Mouse (Mus musculus): ENCODE data around the gene Tnpo1. TPM values are rescaled to one million over a fixed set of nuclear protein-coding genes. Genes with fewer than 3 reads are reported as not detected.
A peak's percentile ranks its signal among the peaks of the same experiment; 100 is the strongest.
"Not testable (repeated sequence)": the region's sequence is repeated elsewhere in the genome, so short reads cannot be mapped to it uniquely, and the experiment has no call there.

Gene Tnpo1
- polyA plus RNA-seq, 2 experiments from 2014 or later, result 26.7 to 38.3 TPM

- ATAC-seq, result no peak
Observed at GRCm38 (mm10) chr13:98883774-98884173, 42.4 kb downstream of the Tnpo1 start.

- no peak for ATAC-seq
Observed at GRCm38 (mm10) chr13:98881991-98882390, 44.2 kb downstream of the Tnpo1 start.

DNA sequence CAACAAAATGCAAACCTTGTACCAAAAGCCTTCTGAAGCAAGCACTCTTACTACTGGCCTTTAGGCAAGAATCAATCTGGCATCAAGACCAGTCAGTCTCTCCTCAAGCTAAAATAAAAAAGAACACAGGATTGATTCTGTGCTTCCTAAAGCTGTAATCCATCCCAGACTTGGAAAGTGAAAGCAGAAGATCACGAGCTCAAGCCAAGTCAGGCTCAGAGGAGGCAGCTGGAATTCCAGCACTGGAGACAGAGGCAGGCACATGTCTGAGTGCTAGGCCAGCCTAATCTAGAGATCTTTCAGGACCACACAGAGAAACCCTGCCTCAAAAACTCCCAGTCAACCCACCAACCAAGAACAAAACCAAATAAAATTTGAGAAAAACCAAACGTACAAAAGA is 45.8 kb downstream of the Tnpo1 start:
- no peak for ATAC-seq

DNA sequence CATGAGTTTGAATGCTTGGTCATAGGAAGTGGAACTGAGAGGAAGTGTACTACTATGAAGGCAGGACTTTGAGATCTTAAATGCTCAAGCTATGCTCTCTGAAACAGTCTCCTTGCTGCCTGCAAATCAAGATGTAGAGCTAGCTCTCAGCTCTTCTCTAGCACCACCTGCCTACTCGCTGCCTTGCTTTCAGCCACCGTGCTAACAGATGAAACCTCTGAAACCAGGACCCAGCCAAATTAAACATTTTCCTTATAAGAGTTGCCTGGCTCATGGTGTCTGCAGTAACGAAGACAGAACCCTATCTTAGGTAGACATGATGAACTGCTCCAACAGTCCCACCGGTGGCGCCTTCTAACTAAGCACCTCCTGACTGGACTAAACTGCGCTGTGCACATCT is 46.8 kb downstream of the Tnpo1 start:
- ATAC-seq, result no peak

GRCm38 (mm10) chr13:98877165-98877564 is 49.0 kb downstream of the Tnpo1 start:
- no peak for ATAC-seq

- ATAC-seq, result no peak
Observed at GRCm38 (mm10) chr13:98874727-98875126, 51.5 kb downstream of the Tnpo1 start.

GRCm38 (mm10) chr13:98872273-98872847 is 53.8 kb downstream of the Tnpo1 start:
- ATAC-seq, result no peak

DNA sequence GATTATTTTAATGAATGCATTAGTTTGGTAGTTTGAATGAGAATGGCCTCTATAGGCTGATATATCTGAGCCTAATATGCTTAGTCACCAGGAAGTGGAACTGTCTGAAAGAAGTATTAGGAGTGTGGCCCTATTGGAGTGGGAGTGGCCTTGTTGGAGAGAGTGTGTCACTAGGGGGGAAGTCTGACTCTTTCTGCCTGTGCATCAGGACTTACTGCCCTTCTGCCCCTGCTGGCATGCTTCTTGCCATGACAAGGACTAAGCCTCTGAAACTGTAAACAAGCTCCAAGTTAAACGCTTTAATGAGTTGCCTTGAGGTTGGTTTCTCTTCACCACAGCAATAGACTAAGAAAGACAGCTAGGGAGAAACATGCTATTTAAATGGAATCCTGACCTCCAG is 54.9 kb downstream of the Tnpo1 start:
- no peak for ATAC-seq

DNA sequence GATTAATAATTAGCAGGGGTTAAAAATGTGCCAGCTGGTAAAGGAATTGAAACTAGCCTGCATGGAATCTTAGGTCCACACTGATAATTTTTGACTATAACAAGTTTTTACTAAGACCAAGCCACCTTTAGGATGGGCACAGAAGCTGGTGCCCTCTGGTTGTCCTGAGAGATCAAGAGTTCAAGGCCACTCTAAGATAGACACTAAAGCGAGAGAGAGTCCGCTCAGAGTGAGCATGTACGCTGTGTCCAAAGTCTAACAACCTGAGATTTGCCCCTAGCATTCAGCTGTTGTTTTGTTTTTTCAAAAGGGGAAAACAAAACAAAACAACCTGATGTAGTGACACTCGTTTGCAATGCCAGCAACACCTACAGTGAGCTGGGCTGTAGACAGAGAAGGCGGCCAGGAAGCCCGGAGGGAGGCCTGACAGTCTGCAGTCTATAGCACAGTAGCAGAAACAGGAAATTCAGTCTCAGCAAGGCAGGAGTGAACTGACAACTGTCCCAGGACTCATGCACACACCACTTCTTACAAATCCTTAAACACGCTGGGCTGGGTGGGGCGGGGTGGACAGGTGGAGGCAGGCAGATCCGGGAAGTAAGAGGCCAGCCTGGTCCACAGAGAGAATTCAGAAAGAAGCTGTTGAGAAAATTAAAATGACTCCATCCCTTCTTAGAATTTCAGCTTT is 57.8 kb downstream of the Tnpo1 start:
- ATAC-seq, result no peak

- peak; percentile 89 for ATAC-seq
Observed at GRCm38 (mm10) chr13:98867810-98868209, 58.4 kb downstream of the Tnpo1 start.

DNA sequence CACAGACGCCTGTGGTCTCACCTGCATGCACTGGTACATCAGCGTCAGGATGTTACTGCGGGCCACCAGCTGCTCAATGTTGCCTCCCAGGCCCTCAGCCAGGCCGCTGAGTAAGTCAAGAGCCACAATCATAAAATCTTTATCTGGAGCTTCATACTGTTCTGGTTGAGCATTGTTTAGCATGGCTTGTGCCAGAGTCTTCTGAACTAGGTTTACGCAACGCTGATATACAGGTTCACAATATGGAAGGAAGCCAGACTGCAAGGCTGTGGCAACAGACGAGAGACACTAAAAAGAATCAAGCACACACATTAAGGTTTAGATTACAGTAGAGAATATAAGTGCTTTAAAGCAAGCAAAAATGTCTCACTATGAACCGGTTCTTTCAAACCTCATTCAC is 70.9 kb downstream of the Tnpo1 start:
- ATAC-seq, result no peak

DNA sequence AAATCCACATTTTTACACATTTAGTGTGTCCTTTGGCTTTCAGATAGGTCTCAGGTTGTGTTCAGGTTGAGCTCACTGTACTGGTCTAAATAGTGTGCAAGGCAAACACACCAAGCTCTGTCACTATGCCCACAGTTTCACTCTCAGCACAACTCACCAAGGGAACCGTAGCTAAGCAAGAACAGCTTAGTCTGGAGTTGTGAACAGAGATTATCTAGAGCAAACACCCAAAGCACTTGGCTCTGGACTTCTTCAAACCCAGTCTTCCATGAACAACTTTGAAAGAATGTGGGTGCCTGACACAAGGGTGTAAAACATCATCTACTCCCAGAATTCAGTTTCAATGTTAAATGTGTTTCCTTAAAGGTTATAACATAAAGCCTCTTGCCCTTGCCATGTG is 80.4 kb downstream of the Tnpo1 start:
- no peak for ATAC-seq

DNA sequence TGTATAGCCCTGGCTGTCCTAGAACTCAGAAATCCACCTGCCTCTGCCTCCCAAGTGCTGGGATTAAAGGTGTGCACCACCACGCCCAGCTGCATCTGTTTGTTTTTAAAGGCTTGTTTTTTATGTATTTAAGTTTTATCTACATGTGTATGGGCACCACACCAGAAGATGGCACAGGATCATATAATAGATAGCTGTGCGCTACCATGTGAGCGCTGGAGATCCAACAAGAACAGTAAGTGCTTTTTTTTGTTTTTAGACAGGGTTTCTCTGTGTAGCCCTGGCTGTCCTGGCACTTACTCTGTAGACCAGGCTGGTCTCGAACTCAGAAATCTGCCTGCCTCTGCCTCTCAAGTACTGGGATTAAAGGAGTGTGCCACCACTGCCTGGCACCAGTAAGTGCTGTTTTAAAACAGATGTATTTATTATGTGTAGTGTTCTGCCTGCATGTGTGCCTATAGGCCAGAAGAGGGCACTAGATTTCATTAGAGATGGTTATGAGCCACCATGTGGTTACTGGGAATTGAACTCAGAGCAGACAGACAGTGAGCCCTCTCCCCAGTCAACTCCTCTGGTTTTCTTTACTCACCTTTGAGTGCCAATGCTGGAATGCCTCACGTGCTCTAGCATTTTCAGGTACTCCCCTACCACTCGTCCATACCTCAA is 89.6 kb downstream of the Tnpo1 start:
- no peak for ATAC-seq

DNA sequence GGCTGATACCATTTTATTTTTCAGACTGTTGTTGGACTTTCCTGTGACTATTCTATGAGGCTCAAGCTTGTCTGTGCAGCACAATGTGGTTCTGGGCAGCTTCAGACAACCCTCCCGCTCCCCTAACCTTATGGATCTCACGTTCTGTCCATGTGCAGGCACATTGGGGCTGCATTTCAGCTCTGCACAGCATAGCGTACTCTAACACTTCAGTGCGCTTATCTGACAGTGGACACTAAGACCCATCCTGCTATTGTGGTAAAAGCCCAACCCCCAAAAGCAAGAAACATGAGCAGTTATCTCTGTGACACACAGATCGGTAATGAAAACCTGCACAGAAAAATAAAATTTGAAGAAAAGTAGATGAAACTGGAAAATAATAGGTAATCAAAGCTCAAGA is 90.4 kb downstream of the Tnpo1 start:
- ATAC-seq, result no peak

DNA sequence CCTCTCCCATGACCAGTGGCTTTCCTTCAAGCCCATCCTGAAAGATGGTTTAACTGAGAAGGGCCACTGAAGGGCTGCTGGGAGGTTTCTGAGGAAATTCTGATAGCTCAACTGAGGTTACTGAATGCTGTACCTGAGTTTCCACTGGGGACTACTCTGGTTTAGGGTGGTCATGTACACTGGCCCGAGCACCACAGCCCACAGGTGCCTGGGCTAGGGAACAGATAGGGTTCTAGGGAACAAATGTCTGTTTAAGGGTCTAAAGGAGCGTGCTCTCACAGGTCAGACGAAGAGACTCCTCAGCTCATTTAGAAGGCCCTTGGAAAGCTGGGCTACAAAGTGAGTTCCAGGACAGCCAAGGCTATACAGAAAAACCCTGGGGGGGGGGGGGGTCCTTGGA is 91.5 kb downstream of the Tnpo1 start:
- no peak for ATAC-seq

DNA sequence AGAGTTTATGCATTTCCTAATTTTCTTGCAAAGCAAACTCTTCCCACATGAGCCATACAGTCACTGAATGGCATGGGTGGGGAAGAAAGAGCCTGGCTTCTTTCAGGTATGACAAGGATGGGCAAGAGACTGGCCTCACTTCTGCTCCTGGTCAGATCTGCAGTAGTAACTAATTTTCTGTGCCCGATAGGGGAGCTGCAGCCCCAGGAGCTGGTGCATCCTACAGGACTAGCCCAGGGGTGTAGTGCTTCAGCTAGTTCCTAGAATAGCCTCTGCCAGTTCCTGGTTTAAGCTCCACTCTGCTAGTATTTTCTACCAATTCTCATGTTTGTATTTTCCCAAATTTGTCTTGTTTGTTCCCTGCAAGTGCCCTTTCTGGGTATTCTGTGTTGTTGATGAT is 92.0 kb downstream of the Tnpo1 start:
- no peak for ATAC-seq

- peak; percentile 41 for ATAC-seq
Observed at GRCm38 (mm10) chr13:98832451-98833450, 93.4 kb downstream of the Tnpo1 start.

- not testable (repeated sequence) for ATAC-seq
Observed at GRCm38 (mm10) chr13:98829026-98829425, 97.2 kb downstream of the Tnpo1 start.

- ATAC-seq, result no peak
Observed at GRCm38 (mm10) chr13:98825574-98825973, 100.6 kb downstream of the Tnpo1 start.

DNA sequence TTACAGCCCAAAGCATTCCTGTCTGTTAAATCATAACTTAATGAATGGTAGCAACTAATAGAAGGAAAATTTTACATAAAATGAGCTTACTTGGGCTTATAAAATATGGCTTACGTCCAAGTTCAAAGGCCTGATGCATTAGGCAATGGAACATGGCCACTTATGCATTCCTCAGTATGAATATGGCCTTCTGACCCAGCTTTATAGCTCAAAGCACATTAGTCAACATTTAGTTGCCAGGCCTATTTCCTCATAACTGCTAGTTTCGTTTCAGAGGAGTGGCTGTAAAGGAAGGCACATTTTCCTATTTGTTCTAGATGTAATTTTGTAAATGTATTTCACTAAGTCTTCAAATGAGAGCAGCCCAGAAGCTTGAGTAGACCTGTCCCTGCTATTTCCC is 107.1 kb downstream of the Tnpo1 start:
- no peak for ATAC-seq

DNA sequence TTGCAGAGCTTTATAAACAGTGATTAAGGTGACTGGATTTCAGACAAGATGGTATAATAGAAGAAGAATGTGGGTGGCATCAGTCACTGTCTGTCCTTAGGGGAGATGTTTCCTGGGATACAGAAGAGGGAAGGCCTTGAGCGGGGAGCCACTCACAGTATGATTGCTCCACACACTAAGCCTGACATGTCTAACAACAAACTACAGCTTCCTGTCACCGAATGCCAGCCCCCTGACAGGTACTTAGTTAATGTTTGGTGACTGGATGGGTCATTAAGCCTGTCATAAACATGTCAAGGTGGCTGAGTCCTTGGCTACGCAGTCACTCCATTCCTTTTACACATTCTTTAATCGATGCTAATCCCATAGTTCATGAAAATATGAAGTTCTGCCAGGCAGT is 108.0 kb downstream of the Tnpo1 start:
- no peak for ATAC-seq

DNA sequence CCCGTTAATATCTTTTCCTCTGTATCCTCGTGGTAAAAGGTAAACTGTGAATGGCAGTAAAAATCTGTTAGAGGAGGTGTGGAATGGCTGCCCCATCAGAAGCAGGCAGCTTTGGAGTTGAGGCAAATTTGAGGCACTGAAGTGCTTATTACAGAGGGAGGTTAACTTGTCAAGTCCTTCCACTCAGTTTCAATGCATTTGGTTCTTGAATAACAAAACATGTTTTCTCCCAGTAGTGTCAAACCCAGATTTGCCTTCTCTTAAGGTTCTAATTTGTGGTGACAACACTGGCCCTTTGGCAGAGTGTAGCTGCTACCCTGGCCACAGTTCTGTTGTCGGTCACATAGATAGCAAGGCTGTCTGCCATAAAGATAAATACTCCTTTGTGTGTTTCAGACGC is 108.4 kb downstream of the Tnpo1 start:
- no peak for ATAC-seq

Measured in activated CD4-positive, CD25-positive, alpha-beta regulatory T cell, adult 4 months (primary cell).